Mouse (Mus musculus): ENCODE results near the gene Senp6.
A peak's percentile ranks its signal among the peaks of the same experiment; 100 is the strongest.

- TF ChIP-seq POLR2A (IDR thresholded peaks at IDR 0.05; ENCODE audit: borderline replicate concordance, low read depth, low read length) (no peak), CTCF (IDR thresholded peaks at IDR 0.05; ENCODE audit: low read depth, low read length) (peak; percentile 11; the same call in 1 of the 2 replicates)
Measured at GRCm38 (mm10) chr9:80026017-80026416, 40.7 kb upstream of the Senp6 start.
